Mouse (Mus musculus) G1E (cell line): ENCODE measurements around the gene Gm15217. TPM values are rescaled to one million over a fixed set of nuclear protein-coding genes. Genes with fewer than 3 reads are reported as not detected.

Experiments used
- ATAC-seq: 2 replicates; pipeline ENCODE4 v1.8.0; 2016; ENCODE audit warnings: mild to moderate bottlenecking; ENCODE audit not compliant: insufficient number of reproducible peaks, poor library complexity, low FRiP score, severe bottlenecking; ENCODE audit errors: extremely low read depth
- DNase-seq: peaks from one replicate; pipeline ENCODE4 v3.0.0; 2012; ENCODE audit warnings: low spot score
- H3K27me3 ChIP-seq: 2 replicates; pipeline ENCODE4 v1.6.1; 2012; ENCODE audit warnings: mild to moderate bottlenecking, low read length, inconsistent platforms; ENCODE audit not compliant: insufficient read depth
- H3K36me3 ChIP-seq: replicated peaks from 2 replicates; pipeline ENCODE3; 2012; ENCODE audit warnings: mild to moderate bottlenecking, inconsistent platforms
- H3K4me1 ChIP-seq: 2 replicates; pipeline ENCODE4 v1.6.1; 2012; ENCODE audit warnings: low read depth, low read length, inconsistent platforms, mixed read lengths; ENCODE audit not compliant: insufficient read depth
- H3K4me3 ChIP-seq: 2 replicates; pipeline ENCODE4 v1.5.1; 2012; ENCODE audit warnings: low read depth, mild to moderate bottlenecking, inconsistent platforms, low read length, moderate library complexity, mixed read lengths
- H3K9me3 ChIP-seq: replicated peaks from 2 replicates; pipeline ENCODE4 v1.6.1; 2012; ENCODE audit warnings: inconsistent platforms
- CTCF ChIP-seq: IDR thresholded peaks from 2 replicates; pipeline ENCODE4 v1.5.1; 2012; ENCODE audit warnings: low read depth, low read length, inconsistent platforms, mixed read lengths
- GATA1 ChIP-seq: IDR thresholded peaks from 2 replicates; pipeline ENCODE4 v1.6.1; 2012; ENCODE audit warnings: borderline replicate concordance, low read length, inconsistent platforms, mixed read lengths
- GATA2 ChIP-seq: IDR thresholded peaks from 2 replicates; pipeline ENCODE4 v1.6.1; 2012; ENCODE audit warnings: low read depth, low read length, inconsistent platforms, borderline replicate concordance
- POLR2AphosphoS5 ChIP-seq: IDR thresholded peaks from 2 replicates; pipeline ENCODE4 v1.6.1; 2012; ENCODE audit warnings: low read depth, low read length, inconsistent platforms; ENCODE audit not compliant: insufficient replicate concordance
- TAL1 ChIP-seq: conservative IDR thresholded peaks from 2 replicates; pipeline ENCODE4 v1.6.1; 2012; ENCODE audit warnings: low read depth, low read length, inconsistent platforms, mixed read lengths
- polyA plus RNA-seq: library from polyadenylated mRNA; stranded (reverse); fragments of >175 nt; gene quantifications from 2 replicates; pipeline ENCODE4 v1.2.3, GENCODE M21; 2012
- total RNA-seq, 2 experiments: library from RNA; stranded (forward) in 1 of 2; stranded (reverse) in 1 of 2; fragments of 200-1000 nt in 1 of 2; fragments of >200 nt in 1 of 2; fragmentation: Nextera tagmentation in 1 of 2; gene quantifications; 2 replicates each; pipeline ENCODE4 v1.2.3; 2014 to 2017

The Gm15217 gene
- total and polyA plus RNA-seq, 3 experiments = not detected

DNA sequence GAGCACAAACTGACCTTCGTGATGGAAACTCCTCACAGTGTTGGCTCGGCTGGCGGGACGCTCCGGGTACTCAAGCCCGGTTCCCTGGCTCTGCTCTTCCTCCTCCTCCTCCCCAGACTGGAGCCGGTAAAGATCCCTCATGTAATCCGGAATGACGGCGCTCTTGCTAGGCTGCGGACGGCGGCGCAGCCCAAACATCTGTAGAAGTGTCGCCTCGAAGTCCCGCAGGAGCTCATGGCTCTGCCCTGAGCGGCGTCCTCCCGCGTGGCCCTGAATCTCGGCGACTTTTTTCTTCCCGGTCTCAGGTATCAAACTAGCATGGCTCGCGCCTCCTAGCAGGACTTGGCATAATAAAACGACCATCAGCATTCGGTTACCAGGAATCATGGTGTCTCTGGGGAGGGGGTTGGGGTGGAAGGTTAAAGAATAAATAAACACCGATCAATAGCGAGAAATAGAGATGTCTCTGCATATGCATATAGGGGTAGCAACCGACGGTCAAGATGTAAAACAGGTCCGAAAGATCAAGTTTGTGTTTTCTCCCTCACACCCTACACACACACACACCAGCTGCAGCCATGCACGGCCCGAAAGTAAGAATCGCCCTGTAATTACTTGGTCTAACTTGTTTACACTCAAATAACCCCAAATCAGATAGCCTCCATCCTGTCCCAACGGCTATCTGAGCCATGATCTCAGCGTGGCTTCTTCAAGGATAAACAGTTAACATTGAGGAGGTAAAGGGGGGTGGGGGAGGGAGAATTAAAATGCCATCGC is 6.7 kb downstream of the Gm15217 start:
- H3K36me3 ChIP-seq = no peaks in the 10 kb centered on the region
- ATAC-seq = no peak
- TF ChIP-seq GATA2 = no peak
- no peak for TF ChIP-seq GATA1
- no peak for TF ChIP-seq TAL1
- no peak for DNase-seq
- H3K4me1 ChIP-seq = no peaks in the 10 kb centered on the region
- H3K27me3 ChIP-seq = peaks cover 41% of the 10 kb centered on the region; the same call in 1 of the 2 replicates
- H3K4me3 ChIP-seq = no peak overlapping the region
- H3K9me3 ChIP-seq = 0 out of 2 replicates have a peak, but pooled peaks cover 2% of the 10 kb centered on the region

DNA sequence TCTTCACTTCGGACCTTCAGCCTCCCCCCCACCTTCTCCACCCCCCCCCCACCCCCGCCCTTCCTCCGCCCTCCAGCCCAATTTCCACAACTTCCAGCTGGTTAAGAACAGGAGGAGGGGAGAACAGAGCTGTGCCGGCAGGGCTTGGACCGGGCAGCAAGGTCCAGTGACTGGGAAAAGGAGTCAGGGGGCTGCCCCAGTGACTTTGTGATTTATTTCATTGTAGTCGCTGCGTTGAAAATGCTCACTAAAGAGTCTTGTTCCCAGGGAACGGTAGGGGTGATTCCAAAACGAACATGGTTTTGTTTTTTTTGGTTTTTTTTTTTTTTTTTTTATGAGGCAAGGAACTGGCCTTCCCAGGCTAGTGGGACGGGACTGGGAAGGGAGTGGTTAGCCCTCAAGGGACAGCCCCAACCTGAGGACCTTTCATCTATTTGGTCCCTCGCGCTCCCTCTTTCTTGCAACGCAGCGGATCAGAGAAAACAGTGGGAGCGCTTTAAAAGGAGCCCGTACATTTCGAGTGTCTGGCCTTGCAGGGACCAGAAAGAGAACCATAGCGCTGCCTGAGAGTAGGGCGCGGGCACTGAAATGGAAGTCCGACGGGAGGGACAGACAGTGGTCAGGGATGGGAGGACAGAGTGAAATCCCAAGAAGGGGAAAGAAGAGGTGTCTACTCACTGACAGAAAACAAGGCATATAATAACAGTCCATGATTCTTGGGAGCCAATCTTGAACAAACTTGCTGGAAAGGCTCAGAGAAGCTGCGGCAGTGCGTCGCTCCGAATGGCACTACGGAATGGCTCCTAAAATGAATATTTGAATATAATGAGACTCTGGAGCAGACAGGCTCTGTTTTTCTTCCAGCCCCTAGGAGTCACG is 7.5 kb downstream of the Gm15217 start:
- no peak overlapping the region for H3K4me3 ChIP-seq

DNA sequence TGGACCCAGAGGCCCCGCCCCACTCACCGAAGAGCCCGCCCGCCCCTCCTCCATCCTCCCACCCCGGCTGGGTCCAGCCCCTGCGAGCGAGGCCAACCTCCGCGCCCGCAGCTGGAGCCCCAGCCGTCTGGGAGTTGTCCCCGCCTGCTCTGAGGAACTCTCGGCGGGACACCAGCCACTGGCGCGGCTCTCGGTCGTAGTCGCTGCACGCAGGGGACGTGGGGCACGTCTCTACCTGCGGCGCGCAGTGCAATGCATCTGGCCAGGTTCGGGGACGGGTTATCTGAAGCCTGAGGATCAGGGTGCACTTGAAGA is 8.1 kb downstream of the Gm15217 start:
- no peaks in the 10 kb centered on the region for H3K4me1 ChIP-seq
- no peak overlapping the region for H3K4me3 ChIP-seq
- DNase-seq = no peak
- H3K27me3 ChIP-seq = peaks cover 41% of the 10 kb centered on the region; the same call in 1 of the 2 replicates
- ATAC-seq = no peak
- no peaks in the 10 kb centered on the region for H3K36me3 ChIP-seq
- TF ChIP-seq TAL1 = no peak
- TF ChIP-seq POLR2AphosphoS5 = no peak
- TF ChIP-seq GATA2 = no peak
- no peak for TF ChIP-seq GATA1
- TF ChIP-seq CTCF = no peak
- H3K9me3 ChIP-seq = 0 out of 2 replicates have a peak, but pooled peaks cover 2% of the 10 kb centered on the region

More for the DNA sequence above, 7.5 kb downstream of the Gm15217 start:
- Histone ChIP-seq H3K27me3 (peaks cover 41% of the 10 kb centered on the region; the same call in 1 of the 2 replicates), H3K9me3 (0 out of 2 replicates have a peak, but pooled peaks cover 2% of the 10 kb centered on the region), H3K36me3 (no peaks in the 10 kb centered on the region), H3K4me1 (no peaks in the 10 kb centered on the region)
- TF ChIP-seq POLR2AphosphoS5 = no peak
- TF ChIP-seq GATA1 = no peak
- no peak for TF ChIP-seq TAL1
- no peak for TF ChIP-seq GATA2
- TF ChIP-seq CTCF = no peak
- DNase-seq = no peak
- no peak for ATAC-seq

DNA sequence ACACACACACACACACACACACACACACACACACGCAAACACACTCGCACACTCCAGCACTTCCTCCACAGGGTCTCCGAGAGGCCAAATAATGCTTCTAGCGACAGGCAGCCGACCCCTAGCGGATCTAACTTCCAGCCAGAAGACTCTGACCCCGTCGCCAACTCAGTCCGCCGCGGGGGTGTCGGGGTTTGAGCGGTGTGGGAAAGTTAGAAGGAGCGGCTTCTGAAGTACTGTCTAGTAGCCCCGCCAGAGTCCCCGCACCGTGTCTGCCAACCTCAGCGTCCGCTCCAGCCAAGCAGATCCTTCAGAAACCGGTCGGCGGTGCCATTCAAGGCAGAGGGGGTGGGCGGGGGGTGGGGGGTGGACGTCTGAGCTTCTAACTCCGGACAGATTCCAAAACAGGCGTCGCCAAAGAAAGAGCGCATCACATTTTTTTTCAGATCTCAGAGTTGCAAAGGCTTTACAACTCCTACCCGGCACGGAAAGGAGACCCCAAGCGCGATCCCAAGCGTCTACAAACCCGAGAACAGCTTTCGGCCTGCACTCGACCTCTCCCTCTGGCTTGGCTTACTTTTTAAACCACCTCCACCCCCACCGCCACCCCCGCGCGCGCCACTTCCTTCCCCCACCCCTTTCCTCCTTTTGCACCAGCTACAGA is 8.7 kb downstream of the Gm15217 start:
- Histone ChIP-seq H3K9me3 (0 out of 2 replicates have a peak, but pooled peaks cover 2% of the 10 kb centered on the region), H3K36me3 (no peaks in the 10 kb centered on the region), H3K4me1 (no peaks in the 10 kb centered on the region), H3K4me3 (no peak overlapping the region), H3K27me3 (peaks cover 41% of the 10 kb centered on the region; the same call in 1 of the 2 replicates)
- no peak for TF ChIP-seq GATA1
- no peak for TF ChIP-seq CTCF
- TF ChIP-seq TAL1 = no peak
- no peak for TF ChIP-seq POLR2AphosphoS5
- no peak for TF ChIP-seq GATA2
- ATAC-seq (no peak), DNase-seq (no peak)

DNA sequence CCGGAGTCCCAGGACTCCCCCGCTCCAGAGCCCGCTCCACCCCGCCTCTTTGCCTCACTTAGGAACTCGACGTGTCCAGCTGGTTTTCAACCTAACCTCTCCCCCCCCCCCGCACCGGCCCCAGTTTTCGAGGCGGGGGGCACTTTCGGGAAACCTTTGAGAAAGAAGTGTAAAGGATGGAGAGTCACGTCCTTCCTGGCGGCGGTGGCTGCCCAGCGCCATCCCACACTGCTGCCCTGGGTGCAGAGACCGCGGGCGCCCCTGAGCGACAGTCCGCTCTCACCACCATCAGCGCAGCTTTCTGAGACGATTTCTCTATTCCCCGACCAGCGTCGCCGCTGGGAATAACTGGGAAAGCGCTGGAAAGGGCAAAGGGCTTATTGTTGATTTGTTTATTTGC is 9.4 kb downstream of the Gm15217 start:
- H3K9me3 ChIP-seq = 0 out of 2 replicates have a peak, but pooled peaks cover 2% of the 10 kb centered on the region
- no peak overlapping the region for H3K4me3 ChIP-seq
- H3K36me3 ChIP-seq = no peaks in the 10 kb centered on the region
- no peak for DNase-seq
- peaks cover 41% of the 10 kb centered on the region; the same call in 1 of the 2 replicates for H3K27me3 ChIP-seq
- TF ChIP-seq CTCF = no peak
- TF ChIP-seq TAL1 = no peak
- no peak for TF ChIP-seq GATA1
- TF ChIP-seq GATA2 = no peak
- no peak for TF ChIP-seq POLR2AphosphoS5
- no peaks in the 10 kb centered on the region for H3K4me1 ChIP-seq
- no peak for ATAC-seq
